ENCODE assay signal across 8 mouse cellular contexts in genomic region chr8:111909621-111910450, GRCm38 (mm10). TPM values are rescaled to one million over a fixed set of nuclear protein-coding genes. Genes with fewer than 3 reads are reported as not detected.
DNase-seq lines count a peak whose midpoint lies in the region; ATAC-seq and TF ChIP-seq lines count a peak whose summit lies in the region.

Gene Chst5, minus strand, starts transcription at chr8:111910447.

- no peaks in the 10 kb centered on the region for H3K36me3 ChIP-seq in heart, embryonic 13.5 days
- no peaks in the 10 kb centered on the region for H3K36me3 ChIP-seq in ES-E14 (ENCODE audit: control insufficient read depth, insufficient read depth, low read length, poor library complexity, severe bottlenecking)
- H3K36me3 ChIP-seq in embryonic facial prominence, embryonic 13.5 days, result no peaks in the 10 kb centered on the region
- no peaks in the 10 kb centered on the region for H3K36me3 ChIP-seq in limb, embryonic 14.5 days (ENCODE audit: control insufficient read depth, insufficient read depth, low read length)

- ATAC-seq in heart, embryonic 13.5 days (ENCODE audit: extremely low read depth, insufficient number of reproducible peaks, low FRiP score, low TSS enrichment), result no peak; the same call in 1 of the 2 replicates
- 0 out of 2 replicates have a peak, but pooled peaks have one; percentile 23 for ATAC-seq in embryonic facial prominence, embryonic 13.5 days (ENCODE audit: insufficient number of reproducible peaks, insufficient read depth, low FRiP score, low TSS enrichment, low read depth)
- ATAC-seq in limb, embryonic 14.5 days (ENCODE audit: low FRiP score, low read depth), result peak; percentile 34; the same call in 1 of the 2 replicates

- no peak within 1 kb of the TSS for H3K27ac ChIP-seq in heart, embryonic 13.5 days (replicated peaks)
- H3K27ac ChIP-seq in ES-E14 (ENCODE audit: insufficient read depth, low read depth, low read length, poor library complexity, severe bottlenecking), result no peak within 1 kb of the TSS
- no peak within 1 kb of the TSS for H3K27ac ChIP-seq in embryonic facial prominence, embryonic 13.5 days
- H3K27ac ChIP-seq in limb, embryonic 14.5 days (replicated peaks; ENCODE audit: low read depth, low read length), result 0 out of 2 replicates have a peak within 1 kb of the TSS, but pooled peaks have one; percentile 13

- H3K4me1 ChIP-seq in heart, embryonic 13.5 days, result peaks cover 19% of the 10 kb centered on the region
- peaks cover 3 to 11% of the 10 kb centered on the region in 2 experiments; a peak in 3 of 4 replicates for H3K4me1 ChIP-seq in ES-E14 (ENCODE audit: control insufficient read depth in 2 of 2, insufficient read depth in 2 of 2, low read length in 2 of 2, poor library complexity in 1 of 2)
- peaks cover 36% of the 10 kb centered on the region for H3K4me1 ChIP-seq in embryonic facial prominence, embryonic 13.5 days
- peaks cover 30% of the 10 kb centered on the region for H3K4me1 ChIP-seq in limb, embryonic 14.5 days (ENCODE audit: control insufficient read depth, insufficient read depth, low read length)

- peak within 1 kb of the TSS; percentile 50 for H3K4me3 ChIP-seq in heart, embryonic 13.5 days
- peak within 1 kb of the TSS; percentile 59 to 63 for H3K4me3 ChIP-seq in ES-E14 (ENCODE audit: insufficient read depth in 1 of 2, low read depth in 1 of 2, low read length in 2 of 2, poor library complexity in 1 of 2, severe bottlenecking in 1 of 2)
- H3K4me3 ChIP-seq in embryonic facial prominence, embryonic 13.5 days, result peak within 1 kb of the TSS; percentile 46
- H3K4me3 ChIP-seq in limb, embryonic 14.5 days (replicated peaks; ENCODE audit: low read length), result peak within 1 kb of the TSS; percentile 41

- in situ Hi-C loops in ES-E14 (cut with MboI; ENCODE audit: low sequenced_read_pairs in 2 of 2, unreplicated experiment in 2 of 2), result no loop called here

- no peaks in the 10 kb centered on the region for H3K9me3 ChIP-seq in heart, embryonic 13.5 days
- no peaks in the 10 kb centered on the region for H3K9me3 ChIP-seq in ES-E14 (ENCODE audit: control insufficient read depth, insufficient read depth, low read depth, low read length)
- no peaks in the 10 kb centered on the region for H3K9me3 ChIP-seq in embryonic facial prominence, embryonic 13.5 days
- H3K9me3 ChIP-seq in limb, embryonic 14.5 days (ENCODE audit: control insufficient read depth, low read length), result no peaks in the 10 kb centered on the region

- H3K9ac ChIP-seq in heart, embryonic 13.5 days, result peak within 1 kb of the TSS; percentile 69
- peak within 1 kb of the TSS; percentile 45 for H3K9ac ChIP-seq in ES-E14 (ENCODE audit: insufficient read depth, low read depth, low read length, poor library complexity, severe bottlenecking)
- peak within 1 kb of the TSS; percentile 72 for H3K9ac ChIP-seq in embryonic facial prominence, embryonic 13.5 days
- H3K9ac ChIP-seq in limb, embryonic 14.5 days (ENCODE audit: low read depth, low read length, severe bottlenecking), result peak within 1 kb of the TSS; percentile 65

- peaks cover 53% of the 10 kb centered on the region for H3K27me3 ChIP-seq in heart, embryonic 13.5 days (replicated peaks)
- peaks cover 21% of the 10 kb centered on the region for H3K27me3 ChIP-seq in embryonic facial prominence, embryonic 13.5 days
- H3K27me3 ChIP-seq in limb, embryonic 14.5 days (ENCODE audit: control insufficient read depth, insufficient read depth, low read length), result peaks cover 9% of the 10 kb centered on the region; the same call in 1 of the 2 replicates

- peak within 1 kb of the TSS; percentile 77 for H3K4me2 ChIP-seq in heart, embryonic 13.5 days
- peak within 1 kb of the TSS; percentile 71 for H3K4me2 ChIP-seq in embryonic facial prominence, embryonic 13.5 days
- peak within 1 kb of the TSS; percentile 74 for H3K4me2 ChIP-seq in limb, embryonic 14.5 days (replicated peaks; ENCODE audit: low read depth, low read length, severe bottlenecking)

- DNase-seq in heart, postnatal 4 days, result no peak
- no peak for DNase-seq in ES-E14 (ENCODE audit: low read depth, low spot score)
- no peak for DNase-seq in limb, embryonic 14.5 days (ENCODE audit: low spot score)
- DNase-seq in adrenal gland, adult 8-10 months, result no peak
- no peak for DNase-seq in B cell, adult 2 months
- no peak for DNase-seq in frontal cortex, postnatal 25 days (ENCODE audit: low spot score in 2 of 2)

- WGBS in heart, embryonic 13.5 days, result 7% methylated on average over 47 of the region's 47 CpGs
- 4% methylated on average over 47 of the region's 47 CpGs for WGBS in embryonic facial prominence, embryonic 13.5 days
- WGBS in limb, embryonic 14.5 days, result 8% methylated on average over 46 of the region's 47 CpGs

- TF ChIP-seq POLR2A in limb, embryonic 14.5 days (IDR thresholded peaks at IDR 0.05; ENCODE audit: borderline replicate concordance, extremely low read depth, insufficient read depth, insufficient read length), result no peak

TF ChIP-seq in ES-E14, 5 proteins besides CTCF, POLR2A, EP300 and RAD21:
- TF ChIP-seq CHD2 (IDR thresholded peaks at IDR 0.05; ENCODE audit: low read depth, low read length) (no peak), ZNF384 (IDR thresholded peaks at IDR 0.05; ENCODE audit: low read depth, low read length) (no peak), ZC3H11A (IDR thresholded peaks at IDR 0.05; ENCODE audit: borderline replicate concordance, low read depth, low read length) (no peak), MAFK (IDR thresholded peaks at IDR 0.05; ENCODE audit: insufficient read depth, low read depth, low read length) (no peak), HCFC1 (IDR thresholded peaks at IDR 0.05; ENCODE audit: borderline replicate concordance, insufficient read depth, low read length) (no peak)

RNA-seq across cellular contexts. Expression of gene Chst5, which starts in this region (rescaled TPM):
- 0.17 and 0.19 TPM in 2 replicates for polyA plus RNA-seq in heart, embryonic 13.5 days (2015; fragmentation: Nextera tagmentation; extraction: Ambion mirVana)
- total RNA-seq in heart, postnatal 4 days (2021), result not detected
- total RNA-seq in ES-E14 (2012; rRNA removed), result 4.0 and 4.4 TPM in 2 replicates
- polyA plus RNA-seq in embryonic facial prominence, embryonic 13.5 days (2015; fragmentation: Nextera tagmentation; extraction: Ambion mirVana), result 3.4 and 3.6 TPM in 2 replicates
- polyA plus RNA-seq in limb, embryonic 14.5 days (2012; rRNA removed), result 11.7 and 17.0 TPM in 2 replicates
- polyA plus RNA-seq in limb, embryonic 14.5 days (2014; fragmentation: Nextera tagmentation; extraction: Ambion mirVana), result 12.1 and 12.2 TPM in 2 replicates
- not detected for total RNA-seq in adrenal gland, adult 8-10 months (2022)
